Mouse (Mus musculus) MEL (cell line): ENCODE results near the gene Srcap.

ENCODE experiments used
- CTCF ChIP-seq, 3 experiments: IDR thresholded peaks in 2 of 3; conservative IDR thresholded peaks in 1 of 3; 2 replicates each; pipeline ENCODE4 v1.5.1; 2011 to 2012; ENCODE audit warnings: low read length in 3 of 3, low read depth in 2 of 3, mild to moderate bottlenecking in 2 of 3, improper control_type of control experiment in 1 of 3, inconsistent platforms in 1 of 3, mixed read lengths in 1 of 3, moderate library complexity in 1 of 3; ENCODE audit not compliant: control insufficient read depth in 1 of 3, insufficient read depth in 1 of 3, poor library complexity in 1 of 3, severe bottlenecking in 1 of 3
- ETS1 ChIP-seq: IDR thresholded peaks from 2 replicates; pipeline ENCODE4 v1.6.1; 2012; ENCODE audit warnings: low read depth, mild to moderate bottlenecking, inconsistent platforms, low read length, improper control_type of control experiment, moderate library complexity
- GATA1 ChIP-seq: IDR thresholded peaks from 2 replicates; pipeline ENCODE4 v1.6.1; 2011; ENCODE audit warnings: low read depth, low read length, improper control_type of control experiment
- MAX ChIP-seq: IDR thresholded peaks from 2 replicates; pipeline ENCODE4 v1.6.1; 2011; ENCODE audit warnings: low read length, improper control_type of control experiment
- MYC ChIP-seq: IDR thresholded peaks from 2 replicates; pipeline ENCODE4 v1.6.1; 2011; ENCODE audit warnings: low read depth, mild to moderate bottlenecking, low read length, improper control_type of control experiment, moderate library complexity
- POLR2A ChIP-seq, 2 experiments: IDR thresholded peaks; 2 replicates each; pipeline ENCODE4 v1.6.1; 2011 to 2012; ENCODE audit warnings: low read length in 2 of 2, mild to moderate bottlenecking in 2 of 2, control low read depth in 1 of 2, improper control_type of control experiment in 1 of 2, low read depth in 1 of 2, moderate library complexity in 1 of 2; ENCODE audit not compliant: control insufficient read depth in 1 of 2, insufficient read depth in 1 of 2, poor library complexity in 1 of 2
- POLR2AphosphoS5 ChIP-seq: IDR thresholded peaks from 2 replicates; pipeline ENCODE4 v1.6.1; 2012; ENCODE audit warnings: low read depth, borderline replicate concordance, mild to moderate bottlenecking, inconsistent platforms, low read length, moderate library complexity, mixed read lengths
- SMC3 ChIP-seq: IDR thresholded peaks from 2 replicates; pipeline ENCODE4 v1.6.1; 2011; ENCODE audit warnings: low read depth, low read length, improper control_type of control experiment
- UBTF ChIP-seq: IDR thresholded peaks from 2 replicates; pipeline ENCODE4 v1.6.1; 2012; ENCODE audit warnings: low read depth, mild to moderate bottlenecking, inconsistent platforms, low read length, improper control_type of control experiment, moderate library complexity, borderline replicate concordance; ENCODE audit not compliant: insufficient read depth
- ZC3H11A ChIP-seq: IDR thresholded peaks from 2 replicates; pipeline ENCODE4 v1.6.1; 2012; ENCODE audit warnings: low read depth, mild to moderate bottlenecking, inconsistent platforms, low read length, improper control_type of control experiment

DNA sequence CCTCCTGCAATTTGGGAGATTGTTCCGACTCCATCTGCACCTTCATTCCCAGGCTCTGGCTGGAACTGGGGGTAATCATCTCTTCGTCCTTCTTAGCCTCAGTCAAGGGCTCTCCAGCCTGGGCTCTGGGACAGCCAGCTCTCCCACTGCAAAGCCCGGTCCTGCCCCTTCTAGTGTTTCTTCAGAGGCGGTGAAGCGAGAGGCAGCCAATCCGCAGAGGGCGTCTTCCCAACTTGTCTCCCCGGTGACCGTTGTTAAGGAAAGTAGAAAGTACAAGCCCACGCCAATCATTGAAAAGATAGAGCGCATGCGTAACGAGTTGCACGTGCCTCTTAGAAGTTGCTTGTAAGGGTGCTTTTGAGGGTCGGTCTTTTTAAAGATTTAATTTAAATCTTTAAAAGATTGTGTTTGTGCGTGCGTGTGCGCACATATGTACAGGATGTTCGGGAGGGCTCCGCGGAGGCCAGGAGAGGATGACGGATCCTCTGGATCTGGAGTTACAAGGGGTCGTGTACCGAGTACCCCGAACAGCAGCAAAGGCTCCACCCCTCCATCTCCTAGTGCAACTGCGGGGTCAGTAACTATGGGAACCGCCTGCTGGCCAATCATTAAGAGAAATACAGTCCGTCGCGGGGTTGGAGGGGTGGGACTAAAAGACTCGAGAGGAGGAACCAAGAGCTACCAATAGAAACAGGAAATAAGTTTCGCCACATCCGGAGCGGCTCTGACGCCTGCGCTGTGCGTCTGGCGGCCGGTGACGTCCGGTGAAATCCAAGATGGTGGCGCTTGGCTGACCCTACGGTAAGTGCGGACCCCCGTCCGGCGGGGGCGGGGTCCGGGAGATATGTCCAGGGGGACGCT lies 76.5 kb downstream of the Srcap start, which contains the start of the genes Ccdc189 and Rnf40:
- TF ChIP-seq MYC: peak; percentile 93
- no peak for TF ChIP-seq CTCF (IDR thresholded peaks at IDR 0.05 in 2 of 3, conservative IDR thresholded peaks at IDR 0.05 in 1 of 3; ENCODE audit: control insufficient read depth in 1 of 3, insufficient read depth in 1 of 3, low read depth in 2 of 3, low read length in 3 of 3, poor library complexity in 1 of 3, severe bottlenecking in 1 of 3)
- TF ChIP-seq POLR2A (IDR thresholded peaks at IDR 0.05; ENCODE audit: control insufficient read depth in 1 of 2, insufficient read depth in 1 of 2, low read depth in 1 of 2, low read length in 2 of 2, poor library complexity in 1 of 2): peak; percentile 41 to 68
- TF ChIP-seq ETS1: peak; percentile 53; the same call in 1 of the 2 replicates
- TF ChIP-seq UBTF: no peak
- TF ChIP-seq SMC3: no peak
- no peak for TF ChIP-seq GATA1
- peak; percentile 99 for TF ChIP-seq MAX
- no peak for TF ChIP-seq POLR2AphosphoS5
- no peak for TF ChIP-seq ZC3H11A
